Mouse (Mus musculus) Patski (cell line): ENCODE results near the gene Ap1s3. TPM values are rescaled to one million over a fixed set of nuclear protein-coding genes. Genes with fewer than 3 reads are reported as not detected.

Experiments used
- ATAC-seq: fragments of 100-300 bp; one replicate; pipeline ENCODE4 v1.8.0; 2021
- CTCF ChIA-PET: fragments of 350-600 bp; sonication (Branson Sonifier 250); formaldehyde crosslinking; loops from one replicate; lab custom pipeline; 2022; ENCODE audit warnings: inconsistent platforms; lab: Charles Lee
- POLR2A ChIA-PET: fragments of 350-600 bp; sonication (Branson Sonifier 250); formaldehyde crosslinking; loops from one replicate; lab custom pipeline; 2022; ENCODE audit warnings: antibody characterized with exemption, inconsistent platforms; lab: Charles Lee
- DNase-seq: peaks from one replicate; pipeline ENCODE4 v3.0.0-alpha.2; 2011; ENCODE audit warnings: low read depth, low spot score
- H3K27me3 ChIP-seq: fragments of 371-371 bp; one replicate; pipeline ENCODE4 v1.5.1; 2021
- CTCF ChIP-seq: fragments of 100-300 bp; IDR thresholded peaks from one replicate; pipeline ENCODE4 v1.5.1; 2021
- in situ Hi-C: fragments of 300-500 bp; cut with MboI; formaldehyde crosslinking; loops from 3 replicates; pipeline ENCODE4 v1.11.1; 2018; ENCODE audit warnings: low pct_unique_long_range_greater_than_20kb, mixed read lengths
- polyA plus RNA-seq: library from polyadenylated mRNA; unstranded; gene quantifications from one replicate; pipeline ENCODE4 v1.2.3, GENCODE M21; 2021

The Ap1s3 gene
- polyA plus RNA-seq, 1 experiment from 2014 or later: 16.3 TPM

- no peak for TF ChIP-seq CTCF
- ATAC-seq (no peak), DNase-seq (no peak)
- CTCF ChIA-PET: no interaction called here
- no peaks in the 10 kb centered on the region for H3K27me3 ChIP-seq
- in situ Hi-C loops: no loop called here
- POLR2A ChIA-PET: no interaction called here
Measured at GRCm38 (mm10) chr1:79602500-79602899, 69.3 kb downstream of the Ap1s3 start.

GRCm38 (mm10) chr1:79598385-79599178, 73.2 kb downstream of the Ap1s3 start:
- CTCF ChIA-PET: interaction anchor here (1.2 kb wide), 1 partner anchor 19 kb away, joined by 3 read pairs; no protein-coding TSS in a partner anchor
- TF ChIP-seq CTCF: no peak
- no peak for DNase-seq
- no peaks in the 10 kb centered on the region for H3K27me3 ChIP-seq
- no peak for ATAC-seq
- POLR2A ChIA-PET: no interaction called here
- in situ Hi-C loops: no loop called here

GRCm38 (mm10) chr1:79592721-79593277, 79.0 kb downstream of the Ap1s3 start:
- no peaks in the 10 kb centered on the region for H3K27me3 ChIP-seq
- ATAC-seq (no peak), DNase-seq (no peak)
- in situ Hi-C loops: no loop called here
- POLR2A ChIA-PET: interaction anchor here (1.0 to 1.1 kb wide), 2 partner anchors 22 to 65 kb away, joined by 3 read pairs; no protein-coding TSS in a partner anchor
- no peak for TF ChIP-seq CTCF
- CTCF ChIA-PET: interaction anchor here (1.9 kb wide), 1 partner anchor 37 kb away, joined by 5 read pairs; no protein-coding TSS in a partner anchor

GRCm38 (mm10) chr1:79591091-79591490, 80.7 kb downstream of the Ap1s3 start:
- CTCF ChIA-PET: no interaction called here
- no peak for TF ChIP-seq CTCF
- DNase-seq (no peak), ATAC-seq (no peak)
- H3K27me3 ChIP-seq: no peaks in the 10 kb centered on the region
- in situ Hi-C loops: no loop called here
- POLR2A ChIA-PET: no interaction called here

- TF ChIP-seq CTCF: no peak
- ATAC-seq (peak; percentile 60), DNase-seq (peak; percentile 24)
- in situ Hi-C loops: no loop called here
- CTCF ChIA-PET: no interaction called here
- POLR2A ChIA-PET: no interaction called here
- H3K27me3 ChIP-seq: no peaks in the 10 kb centered on the region
Measured at GRCm38 (mm10) chr1:79589971-79590763, 81.6 kb downstream of the Ap1s3 start.

GRCm38 (mm10) chr1:79589424-79589823, 82.3 kb downstream of the Ap1s3 start:
- DNase-seq (no peak), ATAC-seq (no peak)
- CTCF ChIA-PET: no interaction called here

GRCm38 (mm10) chr1:79581136-79581679, 90.6 kb downstream of the Ap1s3 start:
- peak; percentile 92 for ATAC-seq
- POLR2A ChIA-PET: interaction anchor here (0.7 kb wide), 1 partner anchor 74 kb away, joined by 3 read pairs; no protein-coding TSS in a partner anchor
- DNase-seq: peak; percentile 84
- CTCF ChIA-PET: no interaction called here
- H3K27me3 ChIP-seq: no peaks in the 10 kb centered on the region
- TF ChIP-seq CTCF: no peak
- in situ Hi-C loops: no loop called here

More at GRCm38 (mm10) chr1:79589424-79589823, 82.3 kb downstream of the Ap1s3 start:
- no peak for TF ChIP-seq CTCF
- POLR2A ChIA-PET: no interaction called here
- no peaks in the 10 kb centered on the region for H3K27me3 ChIP-seq
- in situ Hi-C loops: no loop called here

GRCm38 (mm10) chr1:79577357-79577756, 94.4 kb downstream of the Ap1s3 start:
- no peaks in the 10 kb centered on the region for H3K27me3 ChIP-seq
- no peak for DNase-seq
- in situ Hi-C loops: no loop called here
- ATAC-seq: no peak
- TF ChIP-seq CTCF: no peak
- ChIA-PET POLR2A (interaction anchor here (0.6 kb wide), 2 partner anchors 9 to 72 kb away, joined by 4 to 7 read pairs; no protein-coding TSS in a partner anchor), CTCF (no interaction called here)

- H3K27me3 ChIP-seq: no peaks in the 10 kb centered on the region
- POLR2A ChIA-PET: no interaction called here
- in situ Hi-C loops: no loop called here
- no peak for TF ChIP-seq CTCF
- CTCF ChIA-PET: no interaction called here
- ATAC-seq: no peak
- DNase-seq: no peak
Measured at GRCm38 (mm10) chr1:79571912-79572311, 99.9 kb downstream of the Ap1s3 start.

- in situ Hi-C loops: no loop called here
- ATAC-seq: no peak
- ChIA-PET POLR2A (no interaction called here), CTCF (no interaction called here)
- no peak for TF ChIP-seq CTCF
- H3K27me3 ChIP-seq: no peaks in the 10 kb centered on the region
- DNase-seq: no peak
Measured at GRCm38 (mm10) chr1:79571126-79571525, 100.6 kb downstream of the Ap1s3 start.
